Mouse (Mus musculus) bone marrow, adult 2 months (tissue): ENCODE measurements around the gene Cntfr. TPM values are rescaled to one million over a fixed set of nuclear protein-coding genes. Genes with fewer than 3 reads are reported as not detected.

Experiments
- H3K27ac ChIP-seq: fragments of 200-500 bp; 2 replicates; pipeline ENCODE4 v1.5.1; 2012; ENCODE audit warnings: low read depth, mild to moderate bottlenecking, control low read depth, inconsistent platforms, low read length; ENCODE audit not compliant: control insufficient read depth, poor library complexity, insufficient read depth
- H3K4me1 ChIP-seq: fragments of 200-500 bp; 2 replicates; pipeline ENCODE4 v1.6.1; 2011; ENCODE audit warnings: low read length; ENCODE audit not compliant: control insufficient read depth, insufficient read depth
- H3K4me3 ChIP-seq: fragments of 200-500 bp; replicated peaks from 2 replicates; pipeline ENCODE3; 2011; ENCODE audit warnings: mild to moderate bottlenecking, low read depth, low read length, control low read depth; ENCODE audit not compliant: control insufficient read depth
- CTCF ChIP-seq: fragments of 200-500 bp; IDR thresholded peaks from 2 replicates; pipeline ENCODE4 v1.5.1; 2011; ENCODE audit warnings: low read length, control low read depth; ENCODE audit not compliant: control insufficient read depth, insufficient read depth
- POLR2A ChIP-seq: fragments of 200-500 bp; IDR thresholded peaks from 2 replicates; pipeline ENCODE4 v1.6.1; 2011; ENCODE audit warnings: low read depth, mild to moderate bottlenecking, control low read depth, low read length, borderline replicate concordance; ENCODE audit not compliant: control insufficient read depth
- WGBS: fragments of 180-500 bp; shearing (Covaris S2); methylation state at CpG from one replicate; pipeline ENCODE4 v1.1.7; 2018; 5-methylcytosine and 5-hydroxymethylcytosine counted together
- polyA plus RNA-seq: library from polyadenylated mRNA; stranded (reverse); fragments of >200 nt; gene quantifications from 2 replicates; pipeline ENCODE4 v1.2.4, GENCODE M21; 2011; ENCODE audit warnings: low replicate concordance; ENCODE audit not compliant: missing spikeins, insufficient read depth, insufficient read length

Cntfr gene
- polyA plus RNA-seq, 1 experiment = not detected

- Histone ChIP-seq H3K4me1 (peaks cover 2% of the 10 kb centered on the region), H3K27ac (no peak overlapping the region), H3K4me3 (no peak overlapping the region)
- TF ChIP-seq POLR2A = no peak
- TF ChIP-seq CTCF = no peak
- WGBS = 83% methylated on average over 10 of the region's 10 CpGs
Observed at GRCm38 (mm10) chr4:41636882-41637635, 59.8 kb downstream of the Cntfr start.

GRCm38 (mm10) chr4:41636366-41636765, 60.5 kb downstream of the Cntfr start:
- Histone ChIP-seq H3K4me3 (no peak overlapping the region), H3K4me1 (peaks cover 2% of the 10 kb centered on the region), H3K27ac (no peak overlapping the region)
- TF ChIP-seq CTCF (no peak), POLR2A (no peak)
- whole genome bisulfite sequencing = 58% methylated on average over 7 of the region's 7 CpGs

GRCm38 (mm10) chr4:41635906-41636305, 61.0 kb downstream of the Cntfr start:
- peaks cover 2% of the 10 kb centered on the region for H3K4me1 ChIP-seq
- TF ChIP-seq CTCF (no peak), POLR2A (no peak)
- WGBS = 62% methylated on average over 2 of the region's 2 CpGs
- no peak overlapping the region for H3K4me3 ChIP-seq
- H3K27ac ChIP-seq = no peak overlapping the region

GRCm38 (mm10) chr4:41635224-41635623, 61.7 kb downstream of the Cntfr start:
- H3K4me3 ChIP-seq = no peak overlapping the region
- 63% methylated on average over 8 of the region's 8 CpGs for WGBS
- peaks cover 2% of the 10 kb centered on the region for H3K4me1 ChIP-seq
- TF ChIP-seq POLR2A = no peak
- no peak for TF ChIP-seq CTCF
- H3K27ac ChIP-seq = no peak overlapping the region

GRCm38 (mm10) chr4:41634631-41635030, 62.3 kb downstream of the Cntfr start:
- Histone ChIP-seq H3K4me1 (peaks cover 2% of the 10 kb centered on the region), H3K4me3 (no peak overlapping the region), H3K27ac (no peak overlapping the region)
- TF ChIP-seq POLR2A (no peak), CTCF (no peak)
- 87% methylated on average over 8 of the region's 8 CpGs for WGBS

GRCm38 (mm10) chr4:41633001-41633400, 63.9 kb downstream of the Cntfr start:
- 50% methylated on average over 9 of the region's 9 CpGs for WGBS
- no peak overlapping the region for H3K27ac ChIP-seq
- H3K4me3 ChIP-seq = no peak overlapping the region
- TF ChIP-seq CTCF = no peak
- TF ChIP-seq POLR2A = no peak
- no peaks in the 10 kb centered on the region for H3K4me1 ChIP-seq

GRCm38 (mm10) chr4:41631390-41631789, 65.5 kb downstream of the Cntfr start:
- H3K4me1 ChIP-seq = no peaks in the 10 kb centered on the region
- WGBS = 23% methylated on average over 11 of the region's 11 CpGs
- TF ChIP-seq CTCF = no peak
- no peak for TF ChIP-seq POLR2A
- no peak overlapping the region for H3K27ac ChIP-seq
- no peak overlapping the region for H3K4me3 ChIP-seq

- TF ChIP-seq POLR2A (no peak), CTCF (no peak)
- Histone ChIP-seq H3K27ac (no peak overlapping the region), H3K4me3 (no peak overlapping the region), H3K4me1 (no peaks in the 10 kb centered on the region)
- WGBS = 75% methylated on average over 6 of the region's 6 CpGs
Observed at GRCm38 (mm10) chr4:41630196-41630595, 66.7 kb downstream of the Cntfr start.
